Mouse (Mus musculus) brown adipose tissue, adult 24 weeks (tissue): ENCODE results near the gene Nprl3. TPM values are rescaled to one million over a fixed set of nuclear protein-coding genes. Genes with fewer than 3 reads are reported as not detected.

Experiments used
- H3K27ac ChIP-seq: fragments of 200-500 bp; replicated peaks from 2 replicates; pipeline ENCODE4 v1.5.1; 2012; ENCODE audit warnings: low read depth, mild to moderate bottlenecking, low read length
- H3K4me1 ChIP-seq: fragments of 200-500 bp; 2 replicates; pipeline ENCODE4 v1.6.1; 2012; ENCODE audit warnings: low read length, mixed read lengths; ENCODE audit not compliant: control insufficient read depth, insufficient read depth, insufficient read length
- H3K4me3 ChIP-seq: fragments of 200-500 bp; 2 replicates; pipeline ENCODE4 v1.5.1; 2012; ENCODE audit warnings: low read depth, mild to moderate bottlenecking, low read length, moderate library complexity; ENCODE audit not compliant: insufficient read depth
- polyA plus RNA-seq: library from polyadenylated mRNA; stranded (reverse); fragments of >200 nt; gene quantifications from 2 replicates; pipeline ENCODE4 v1.2.4, GENCODE M21; 2012; ENCODE audit not compliant: missing spikeins, insufficient read depth, insufficient read length

The Nprl3 gene
- polyA plus RNA-seq, 1 experiment, result 19.3 TPM

- Histone ChIP-seq H3K27ac (no peak overlapping the region), H3K4me1 (no peaks in the 10 kb centered on the region), H3K4me3 (no peak overlapping the region)
These were observed 76.8 kb downstream of the Nprl3 start for GRCm38 (mm10) chr11:32190603-32191110.

DNA sequence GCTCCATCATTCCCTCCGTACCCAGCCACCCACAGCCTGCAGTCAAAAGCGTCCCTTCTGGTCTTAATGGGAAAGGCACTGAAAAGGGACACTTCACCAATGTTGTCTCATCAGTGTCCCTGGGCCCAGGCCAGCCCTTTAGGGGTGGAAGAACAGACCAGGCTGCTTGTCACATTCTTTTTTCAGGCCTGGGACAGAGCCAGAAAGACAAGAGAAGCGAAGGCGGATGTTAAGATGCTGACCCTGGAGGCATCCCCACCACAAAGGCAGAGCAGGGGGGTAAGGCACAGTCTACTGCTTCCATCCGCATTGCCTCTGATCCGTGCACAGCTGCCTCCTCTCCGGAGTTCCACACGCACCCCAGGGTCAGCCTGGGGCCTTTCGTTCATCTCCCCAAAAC, 77.4 kb downstream of the Nprl3 start:
- Histone ChIP-seq H3K27ac (no peak overlapping the region), H3K4me3 (no peak overlapping the region), H3K4me1 (no peaks in the 10 kb centered on the region)

DNA sequence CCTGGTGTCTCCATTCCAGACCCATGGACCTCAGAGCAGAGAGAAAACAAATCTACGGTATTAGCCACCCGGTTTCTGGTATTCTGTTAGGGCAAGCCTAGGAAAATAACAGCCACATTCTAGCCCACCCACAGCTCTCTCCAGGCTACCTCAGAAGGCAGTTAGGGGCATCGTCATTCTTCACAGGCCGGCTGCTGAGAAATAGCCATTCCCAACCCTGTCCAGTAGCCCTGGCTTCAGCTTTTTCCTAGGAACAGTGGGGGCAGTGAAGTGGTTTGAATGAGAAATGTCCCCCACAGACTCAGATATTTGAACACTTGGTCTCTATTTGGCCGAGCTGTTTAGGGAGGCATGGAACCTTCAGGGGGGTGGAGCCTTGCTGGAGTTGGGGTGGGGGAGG, 78.1 kb downstream of the Nprl3 start:
- Histone ChIP-seq H3K4me1 (no peaks in the 10 kb centered on the region), H3K27ac (no peak overlapping the region), H3K4me3 (no peak overlapping the region)

GRCm38 (mm10) chr11:32188881-32189280, 78.6 kb downstream of the Nprl3 start:
- H3K27ac ChIP-seq, result no peak overlapping the region
- no peak overlapping the region for H3K4me3 ChIP-seq
- H3K4me1 ChIP-seq, result no peaks in the 10 kb centered on the region

- H3K4me1 ChIP-seq, result no peaks in the 10 kb centered on the region
- H3K27ac ChIP-seq, result no peak overlapping the region
- H3K4me3 ChIP-seq, result no peak overlapping the region
These were observed 80.3 kb downstream of the Nprl3 start for GRCm38 (mm10) chr11:32187256-32187655.

- Histone ChIP-seq H3K4me1 (no peaks in the 10 kb centered on the region), H3K4me3 (no peak overlapping the region)
These were observed 81.5 kb downstream of the Nprl3 start for GRCm38 (mm10) chr11:32186031-32186430.

GRCm38 (mm10) chr11:32184469-32184868, 83.0 kb downstream of the Nprl3 start:
- H3K27ac ChIP-seq, result no peak overlapping the region
- H3K4me3 ChIP-seq, result no peak overlapping the region
- H3K4me1 ChIP-seq, result no peaks in the 10 kb centered on the region

More at GRCm38 (mm10) chr11:32186031-32186430, 81.5 kb downstream of the Nprl3 start:
- no peak overlapping the region for H3K27ac ChIP-seq

DNA sequence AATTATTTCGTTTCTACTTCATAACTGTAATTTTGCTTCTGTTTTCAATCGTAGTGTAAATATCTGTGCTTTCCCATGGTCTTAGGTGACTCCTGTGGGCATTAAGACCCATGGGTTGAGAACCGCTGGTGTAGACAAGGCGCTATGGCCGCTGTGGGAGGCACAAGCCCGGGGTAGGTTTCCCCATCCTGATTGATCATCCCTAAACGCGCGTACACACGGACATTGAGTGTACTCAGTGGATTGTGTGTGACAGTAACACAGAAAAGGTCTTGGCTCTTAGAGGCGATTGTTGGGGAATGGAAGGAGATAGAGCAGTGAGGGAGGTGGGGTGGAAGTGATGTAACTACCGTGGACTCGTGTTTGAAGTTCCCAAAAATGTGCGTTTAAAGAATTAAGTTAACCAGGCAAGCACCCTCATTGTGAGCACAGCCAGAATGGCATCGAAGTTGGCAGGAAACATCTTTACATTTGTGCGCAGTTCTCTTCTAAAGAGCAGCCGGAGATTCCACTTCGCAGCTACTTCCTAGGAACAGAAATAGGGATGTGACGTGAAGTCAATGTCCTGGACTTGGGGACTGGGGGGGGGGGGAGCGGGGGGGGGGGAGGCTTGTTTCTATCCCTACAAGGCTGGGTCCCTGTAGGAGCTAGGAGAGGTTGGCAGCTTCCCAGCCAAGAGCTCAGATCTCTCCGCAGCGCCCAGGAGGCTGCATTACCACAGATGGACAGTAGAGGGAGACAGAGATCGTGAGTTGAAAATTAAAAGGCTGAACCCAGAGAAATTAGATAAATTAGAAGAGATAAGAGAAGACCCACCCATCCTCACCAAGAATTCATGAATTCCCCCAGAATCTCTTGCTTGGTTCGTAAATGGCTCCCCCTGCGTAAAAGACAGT, 85.3 kb downstream of the Nprl3 start:
- no peaks in the 10 kb centered on the region for H3K4me1 ChIP-seq
- no peak overlapping the region for H3K27ac ChIP-seq
- no peak overlapping the region for H3K4me3 ChIP-seq

DNA sequence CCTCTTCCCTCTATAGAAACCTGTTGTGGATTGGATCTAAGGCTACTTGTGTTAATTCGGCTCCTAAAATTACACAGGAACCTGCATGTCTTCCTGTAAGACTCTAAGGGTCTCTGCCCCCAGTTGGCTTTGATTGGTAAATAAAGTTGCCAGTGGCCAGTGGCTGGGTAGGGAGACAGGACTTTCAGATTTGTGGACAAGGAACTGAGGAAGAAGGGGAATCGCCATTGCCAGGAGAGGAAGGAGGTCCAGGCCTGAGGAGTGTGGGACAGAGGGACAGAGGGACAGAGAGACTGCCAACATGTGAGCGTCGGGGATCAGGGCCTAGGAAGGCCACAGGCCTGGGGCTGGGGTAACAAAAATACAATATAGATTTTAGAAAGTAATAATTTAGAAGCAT, 86.3 kb downstream of the Nprl3 start:
- Histone ChIP-seq H3K4me3 (no peak overlapping the region), H3K27ac (no peak overlapping the region), H3K4me1 (no peaks in the 10 kb centered on the region)

DNA sequence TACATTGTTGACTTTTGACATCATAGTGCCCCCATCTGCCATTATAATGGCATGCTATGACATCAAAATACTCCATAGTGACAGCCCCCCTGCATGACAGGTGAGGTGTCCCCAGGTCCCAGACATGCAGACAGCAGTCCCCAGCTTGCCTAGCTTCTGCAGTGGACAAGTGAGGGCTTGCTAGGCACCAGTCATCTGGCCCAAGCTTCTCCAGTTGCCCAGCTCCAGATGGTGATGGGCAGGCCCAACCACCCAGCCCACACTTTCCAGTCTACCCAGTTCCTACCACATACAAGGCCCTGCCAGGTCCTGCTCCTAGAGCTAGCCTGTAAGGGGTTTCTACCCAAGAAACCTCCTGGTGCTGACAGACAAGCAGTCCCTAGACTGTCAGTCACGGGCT, 89.0 kb downstream of the Nprl3 start:
- Histone ChIP-seq H3K4me3 (no peak overlapping the region), H3K4me1 (no peaks in the 10 kb centered on the region), H3K27ac (no peak overlapping the region)

Other genes starting within 250 kb of the Nprl3 start
- gene Il9r, start 67.4 kb downstream of the Nprl3 start, polyA plus RNA-seq, result not detected in 2 replicates
- gene Snrnp25, start 62.3 kb downstream of the Nprl3 start, polyA plus RNA-seq, result 14.6 and 22.6 TPM in 2 replicates
- gene Rhbdf1, start 45.4 kb downstream of the Nprl3 start, polyA plus RNA-seq, result 8.9 and 11.6 TPM in 2 replicates
- 7.6 and 9.3 TPM in 2 replicates for gene Mpg, start 41.2 kb downstream of the Nprl3 start, polyA plus RNA-seq
- gene Hba-x, start 8.7 kb upstream of the Nprl3 start, polyA plus RNA-seq, result not detected in 2 replicates
- 66.6 and 483 TPM in 2 replicates for gene Hba-a1, start 15.8 kb upstream of the Nprl3 start, polyA plus RNA-seq
- not detected in 2 replicates for gene Hbq1b, start 19.3 kb upstream of the Nprl3 start, polyA plus RNA-seq
- gene Hba-a2, start 28.8 kb upstream of the Nprl3 start, polyA plus RNA-seq, result 532 and 3,024 TPM in 2 replicates
- gene Hbq1a, start 32.4 kb upstream of the Nprl3 start, polyA plus RNA-seq, result not detected in 2 replicates
- 3.4 and 5.6 TPM in 2 replicates for gene Sh3pxd2b, start 80.1 kb upstream of the Nprl3 start, polyA plus RNA-seq
- 2.6 and 2.7 TPM in 2 replicates for gene Ubtd2, start 187.7 kb upstream of the Nprl3 start, polyA plus RNA-seq